Mouse (Mus musculus) midbrain, embryonic 15.5 days (tissue): ENCODE measurements around the gene U2af1. TPM values are rescaled to one million over a fixed set of nuclear protein-coding genes. Genes with fewer than 3 reads are reported as not detected.

Source experiments
- ATAC-seq: fragments of 200-750 bp; cut with Nextera tagmentation; replicated peaks from 2 replicates; pipeline ENCODE4 v1.8.0; 2017; ENCODE audit warnings: moderate TSS enrichment
- H3K27ac ChIP-seq: fragments of 300-500 bp; sonication (generic); 2 replicates; pipeline ENCODE4 v1.5.1; 2015; ENCODE audit warnings: mild to moderate bottlenecking, inconsistent platforms
- H3K27me3 ChIP-seq: fragments of 300-500 bp; sonication (generic); replicated peaks from 2 replicates; pipeline ENCODE4 v1.6.1; 2015; ENCODE audit warnings: inconsistent platforms
- H3K36me3 ChIP-seq: fragments of 300-500 bp; sonication (generic); replicated peaks from 2 replicates; pipeline ENCODE4 v1.6.1; 2015; ENCODE audit warnings: inconsistent platforms
- H3K4me1 ChIP-seq: fragments of 300-500 bp; sonication (generic); 2 replicates; pipeline ENCODE4 v1.6.1; 2015; ENCODE audit warnings: inconsistent platforms
- H3K4me2 ChIP-seq: fragments of 300-500 bp; sonication (generic); 2 replicates; pipeline ENCODE4 v1.6.1; 2015; ENCODE audit warnings: inconsistent platforms, mild to moderate bottlenecking, moderate library complexity
- H3K4me3 ChIP-seq: fragments of 300-500 bp; sonication (generic); 2 replicates; pipeline ENCODE4 v1.5.1; 2015; ENCODE audit warnings: mild to moderate bottlenecking, inconsistent platforms
- H3K9ac ChIP-seq: fragments of 300-500 bp; sonication (generic); 2 replicates; pipeline ENCODE4 v1.6.1; 2015; ENCODE audit warnings: mild to moderate bottlenecking, inconsistent platforms
- H3K9me3 ChIP-seq: fragments of 300-500 bp; sonication (generic); 2 replicates; pipeline ENCODE4 v1.6.1; 2016; ENCODE audit warnings: inconsistent platforms
- WGBS: fragments of 180-500 bp; shearing (Covaris S2); methylation state at CpG from one replicate; pipeline ENCODE4 v1.1.7; 2015; ENCODE audit warnings: mixed read lengths; 5-methylcytosine and 5-hydroxymethylcytosine counted together
- polyA plus RNA-seq: library from polyadenylated mRNA; unstranded; fragments of >200 nt; fragmentation: Nextera tagmentation; extraction: Ambion mirVana; gene quantifications from 2 replicates; pipeline ENCODE4 v1.2.1, GENCODE M21; 2015

Gene U2af1
- polyA plus RNA-seq, 1 experiment from 2014 or later: 217 TPM

DNA sequence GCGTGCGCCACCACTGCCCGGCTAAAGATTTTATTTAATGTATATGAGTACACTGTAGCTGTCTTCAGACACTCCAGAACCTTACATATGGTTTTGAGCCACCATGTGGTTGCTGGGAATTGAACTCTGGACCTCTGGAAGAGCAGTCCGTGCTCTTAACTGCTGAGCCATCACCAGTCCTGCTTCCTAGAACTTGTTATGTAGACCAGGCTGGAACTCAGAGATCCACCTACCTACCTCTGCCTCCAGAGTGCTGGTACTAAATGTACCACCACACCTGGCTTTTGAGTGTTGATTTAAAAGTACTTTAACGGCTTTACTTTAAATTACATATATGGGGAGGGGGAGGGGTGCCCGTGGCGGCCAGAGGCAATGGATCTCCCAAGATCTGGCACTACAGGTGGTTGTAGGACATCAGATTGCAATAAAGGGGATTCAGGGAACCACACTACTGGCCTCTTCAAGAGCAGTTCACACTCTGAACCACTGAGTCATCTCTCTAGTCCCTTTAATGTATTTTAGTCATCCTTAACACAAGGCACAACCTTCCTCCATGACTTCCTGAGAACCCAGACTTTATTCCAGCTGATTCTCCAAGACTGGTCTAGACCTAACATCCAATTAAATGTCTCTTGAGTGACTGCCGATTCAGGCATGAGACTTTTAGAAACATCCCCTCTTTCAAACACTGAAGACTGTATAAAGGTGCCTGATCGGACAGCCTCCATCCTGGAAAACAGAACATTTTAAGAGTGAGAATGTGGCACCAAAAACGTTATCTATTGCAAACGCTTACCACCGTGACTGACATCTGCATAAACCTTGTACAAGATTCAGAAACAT, 1.3 kb downstream of the U2af1 start:
- Histone ChIP-seq H3K4me3 (peak overlapping the region; percentile 59), H3K9ac (peak overlapping the region; percentile 88), H3K4me1 (peaks cover 24% of the 10 kb centered on the region), H3K9me3 (no peaks in the 10 kb centered on the region), H3K4me2 (peak overlapping the region; percentile 71), H3K36me3 (peaks cover 21% of the 10 kb centered on the region), H3K27me3 (no peaks in the 10 kb centered on the region), H3K27ac (no peak overlapping the region)
- no peak for ATAC-seq
- 52% methylated on average over 12 of the region's 12 CpGs for WGBS

DNA sequence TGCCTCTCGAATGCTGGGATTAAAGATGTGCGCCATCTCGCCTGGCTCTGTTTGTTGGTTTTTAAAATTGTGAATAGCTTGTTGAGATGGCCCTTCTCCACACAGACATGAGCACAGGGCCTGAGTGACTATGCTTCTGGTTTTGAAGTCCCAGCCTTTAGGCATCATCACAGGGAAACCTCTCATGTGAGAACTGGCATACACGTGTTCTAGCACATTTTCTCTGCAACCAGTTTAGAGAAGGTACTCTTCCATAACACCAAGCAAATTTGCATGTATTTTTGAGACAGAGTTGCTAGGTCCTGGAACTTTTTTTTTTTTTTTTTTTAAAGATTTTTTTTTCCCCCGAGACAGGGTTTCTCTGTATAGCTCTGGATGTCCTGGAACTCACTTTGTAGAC, 2.0 kb downstream of the U2af1 start:
- Histone ChIP-seq H3K4me1 (peaks cover 24% of the 10 kb centered on the region), H3K27ac (no peak overlapping the region), H3K4me2 (peak overlapping the region; percentile 71; the same call in 1 of the 2 replicates), H3K9ac (no peak overlapping the region), H3K36me3 (peaks cover 28% of the 10 kb centered on the region), H3K4me3 (no peak overlapping the region), H3K9me3 (no peaks in the 10 kb centered on the region), H3K27me3 (no peaks in the 10 kb centered on the region)
- no peak for ATAC-seq
- WGBS: 86% methylated on average over 5 of the region's 5 CpGs

DNA sequence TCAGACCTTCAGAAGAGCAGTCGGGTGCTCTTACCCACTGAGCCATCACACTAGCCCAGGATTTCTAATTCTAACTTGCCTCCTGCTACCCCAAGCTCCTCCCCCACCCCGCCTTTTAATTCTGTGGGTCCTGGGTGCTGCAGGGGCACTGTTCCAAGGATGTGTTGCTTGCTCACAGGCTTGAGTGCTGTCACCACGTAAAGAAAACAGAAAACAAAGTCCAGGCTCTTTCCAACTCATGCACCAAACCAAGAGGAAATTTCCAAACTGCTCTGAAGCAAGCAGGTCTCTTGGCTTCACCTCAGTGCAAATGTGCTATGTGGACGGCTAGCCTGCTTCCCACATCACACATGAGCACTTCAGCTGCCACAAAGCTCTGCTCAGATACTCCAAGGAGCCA, 3.3 kb downstream of the U2af1 start:
- Histone ChIP-seq H3K27ac (no peak overlapping the region), H3K9me3 (no peaks in the 10 kb centered on the region), H3K27me3 (no peaks in the 10 kb centered on the region), H3K36me3 (peaks cover 40% of the 10 kb centered on the region), H3K4me3 (no peak overlapping the region), H3K9ac (no peak overlapping the region), H3K4me1 (peaks cover 24% of the 10 kb centered on the region), H3K4me2 (no peak overlapping the region)
- no peak for ATAC-seq
- WGBS: 87% methylated on average over 4 of the region's 4 CpGs

DNA sequence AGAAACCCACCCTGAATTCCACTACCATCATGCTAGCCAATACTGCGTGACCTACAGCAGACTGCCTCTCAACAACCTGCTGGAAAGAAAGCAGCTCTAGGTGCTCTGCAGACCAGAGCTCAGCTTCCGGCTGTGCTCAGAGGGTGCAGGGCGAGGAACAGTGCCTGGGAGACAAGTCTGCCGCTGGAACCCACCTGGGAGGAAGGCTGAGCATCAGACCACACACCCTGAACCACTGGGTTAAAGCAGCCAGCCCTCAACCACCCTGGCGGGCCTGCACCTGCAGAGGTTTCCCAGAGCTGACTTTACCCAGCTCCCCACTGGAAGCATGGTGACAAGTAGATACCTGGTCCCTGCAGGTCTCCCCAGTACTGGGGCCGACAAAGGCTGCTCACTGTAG, 5.4 kb downstream of the U2af1 start:
- 93% methylated on average over 6 of the region's 6 CpGs for WGBS
- Histone ChIP-seq H3K27ac (no peak overlapping the region), H3K27me3 (no peaks in the 10 kb centered on the region), H3K9me3 (no peaks in the 10 kb centered on the region), H3K36me3 (peaks cover 55% of the 10 kb centered on the region), H3K4me3 (no peak overlapping the region), H3K4me1 (peaks cover 16% of the 10 kb centered on the region), H3K9ac (no peak overlapping the region), H3K4me2 (no peak overlapping the region)
- ATAC-seq: no peak

DNA sequence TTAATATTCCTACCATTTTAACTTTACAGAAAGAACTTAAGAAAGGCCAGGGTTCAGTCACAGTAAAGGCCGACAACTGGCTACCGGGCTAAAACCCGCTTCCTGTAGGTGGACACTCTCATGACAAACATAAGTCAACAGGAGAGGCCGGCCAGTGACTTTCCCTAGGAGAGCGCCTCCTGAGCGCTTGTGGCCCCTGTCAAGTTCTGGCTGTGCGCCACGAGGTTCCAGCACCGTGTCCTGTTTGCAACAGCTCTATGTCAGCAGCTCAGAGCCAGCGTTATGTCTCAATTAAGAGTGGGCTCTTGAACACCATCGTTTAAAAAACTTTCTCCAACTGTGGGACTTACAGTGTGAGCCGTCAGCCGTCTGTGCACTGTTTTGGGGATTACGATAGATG, 6.5 kb downstream of the U2af1 start:
- Histone ChIP-seq H3K36me3 (peaks cover 66% of the 10 kb centered on the region), H3K9me3 (no peaks in the 10 kb centered on the region), H3K4me3 (no peak overlapping the region), H3K9ac (no peak overlapping the region), H3K4me1 (peaks cover 9% of the 10 kb centered on the region), H3K27me3 (no peaks in the 10 kb centered on the region), H3K4me2 (no peak overlapping the region), H3K27ac (no peak overlapping the region)
- no peak for ATAC-seq
- WGBS: 89% methylated on average over 14 of the region's 14 CpGs

DNA sequence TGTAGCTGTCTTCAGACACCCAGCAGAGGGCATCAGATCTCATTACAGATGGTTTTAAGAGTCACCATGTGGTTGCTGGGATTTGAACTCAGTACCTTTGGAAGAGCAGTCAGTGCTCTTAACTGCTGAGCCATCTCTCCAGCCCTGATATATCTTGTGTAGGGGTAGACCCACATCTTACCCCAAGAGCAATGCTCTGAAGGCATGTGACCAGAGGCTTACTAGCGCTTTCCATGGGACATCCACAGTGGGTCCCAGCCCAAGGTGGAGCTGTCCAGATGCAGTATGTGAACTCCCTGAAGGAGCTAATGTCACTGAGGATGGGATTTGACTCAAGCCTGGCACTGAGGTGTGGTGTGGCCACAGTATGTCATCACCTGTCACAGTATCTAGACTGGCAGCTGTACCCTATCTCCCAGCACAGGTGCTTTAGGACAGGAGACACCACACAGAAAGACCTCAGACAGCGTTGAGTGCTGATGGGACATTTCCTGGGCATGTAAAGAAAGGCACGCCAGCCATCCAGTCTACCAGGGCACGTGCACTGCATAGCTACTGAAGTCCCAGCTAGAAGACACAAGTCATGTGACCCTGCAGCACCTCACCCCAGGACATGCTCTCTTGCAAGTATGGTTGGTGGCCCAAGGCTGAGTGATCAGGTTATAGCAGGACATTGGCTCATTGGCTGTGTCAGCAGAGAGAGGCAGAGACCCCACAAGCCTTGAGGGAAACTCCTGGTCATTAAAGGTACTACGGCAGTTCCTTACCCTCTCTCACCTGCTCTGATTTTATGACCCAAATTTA, 12.3 kb downstream of the U2af1 start:
- H3K9me3 ChIP-seq: no peaks in the 10 kb centered on the region
- H3K4me3 ChIP-seq: no peak overlapping the region
- whole genome bisulfite sequencing: 94% methylated on average over 5 of the region's 5 CpGs
- ATAC-seq: no peak
- no peak overlapping the region for H3K27ac ChIP-seq
- H3K4me2 ChIP-seq: no peak overlapping the region
- H3K27me3 ChIP-seq: no peaks in the 10 kb centered on the region
- peaks cover 49% of the 10 kb centered on the region for H3K36me3 ChIP-seq
- H3K9ac ChIP-seq: no peak overlapping the region
- no peaks in the 10 kb centered on the region for H3K4me1 ChIP-seq

DNA sequence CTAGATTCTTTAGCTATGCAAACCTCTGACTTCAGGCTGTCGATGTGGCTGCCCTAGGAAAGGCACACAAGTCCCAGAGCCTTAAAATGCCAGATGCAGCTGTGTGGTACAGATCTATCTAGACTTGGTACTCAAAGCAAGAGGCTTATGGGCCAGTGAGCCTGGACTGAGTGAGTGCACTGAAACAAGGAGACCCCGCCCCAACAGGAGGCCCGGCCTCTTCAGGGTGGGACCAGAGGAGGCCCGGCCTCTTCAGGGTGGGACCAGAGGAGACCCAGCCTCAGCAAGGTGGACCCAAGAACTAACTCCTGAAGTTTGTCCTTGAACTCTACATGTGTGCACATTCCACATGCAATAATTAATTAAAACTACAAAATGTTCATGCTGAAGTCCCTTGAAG, 15.8 kb downstream of the U2af1 start:
- ATAC-seq: no peak
- Histone ChIP-seq H3K9me3 (no peaks in the 10 kb centered on the region), H3K36me3 (peaks cover 21% of the 10 kb centered on the region), H3K4me3 (no peak overlapping the region), H3K4me1 (no peaks in the 10 kb centered on the region), H3K27ac (no peak overlapping the region), H3K4me2 (no peak overlapping the region), H3K9ac (no peak overlapping the region), H3K27me3 (no peaks in the 10 kb centered on the region)
- 77% methylated on average over 4 of the region's 4 CpGs for WGBS

DNA sequence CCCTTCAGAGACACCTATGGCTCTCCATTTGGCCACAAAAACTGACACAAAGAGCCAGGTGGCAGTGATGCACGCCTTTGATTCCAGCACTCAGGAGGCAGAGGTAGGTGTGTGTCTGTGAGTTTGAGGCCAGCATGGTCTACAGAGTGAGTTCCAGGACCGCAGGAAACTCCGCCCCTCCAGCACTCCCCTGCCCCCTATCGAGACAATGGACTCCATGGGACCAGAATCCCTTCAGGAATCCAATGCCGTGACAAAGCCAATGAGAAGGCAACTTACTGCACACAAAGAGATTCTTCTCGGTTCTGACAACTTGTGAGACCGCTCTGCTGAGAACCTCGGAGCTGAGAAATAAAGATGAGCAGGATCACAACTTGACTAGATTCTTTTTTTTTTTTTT, 16.4 kb downstream of the U2af1 start:
- peaks cover 15% of the 10 kb centered on the region for H3K36me3 ChIP-seq
- H3K4me3 ChIP-seq: no peak overlapping the region
- ATAC-seq: no peak
- H3K27ac ChIP-seq: no peak overlapping the region
- H3K9ac ChIP-seq: no peak overlapping the region
- WGBS: 25% methylated on average over 8 of the region's 8 CpGs
- no peaks in the 10 kb centered on the region for H3K9me3 ChIP-seq
- 0 out of 2 replicates have a peak, but pooled peaks cover 6% of the 10 kb centered on the region for H3K27me3 ChIP-seq
- no peak overlapping the region for H3K4me2 ChIP-seq
- peaks cover 3% of the 10 kb centered on the region; the same call in 1 of the 2 replicates for H3K4me1 ChIP-seq

DNA sequence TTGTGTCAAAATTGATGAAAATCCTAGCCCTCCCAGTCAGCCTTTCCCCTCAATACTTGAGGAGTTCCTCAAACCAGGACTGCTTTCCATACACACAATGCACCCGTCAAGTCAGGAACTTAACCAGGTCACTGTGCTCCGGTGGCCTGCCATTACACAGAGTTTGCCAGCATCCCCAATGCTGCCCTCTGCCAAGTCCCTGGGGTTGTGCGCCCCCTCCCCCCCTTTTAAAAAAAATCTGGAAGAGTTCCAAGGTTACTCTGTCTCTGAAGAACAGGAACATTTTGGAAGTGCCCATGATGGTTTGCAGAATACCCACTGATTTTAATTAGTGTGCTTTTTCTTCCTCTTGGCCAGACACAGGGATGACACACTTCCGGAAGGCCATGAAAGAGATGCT, 19.0 kb downstream of the U2af1 start:
- Histone ChIP-seq H3K27me3 (peaks cover 22% of the 10 kb centered on the region; the same call in 1 of the 2 replicates), H3K4me2 (no peak overlapping the region), H3K9ac (no peak overlapping the region), H3K4me3 (no peak overlapping the region), H3K4me1 (peaks cover 15% of the 10 kb centered on the region), H3K36me3 (no peaks in the 10 kb centered on the region), H3K9me3 (no peaks in the 10 kb centered on the region), H3K27ac (no peak overlapping the region)
- WGBS: 59% methylated on average over 4 of the region's 4 CpGs
- no peak for ATAC-seq

DNA sequence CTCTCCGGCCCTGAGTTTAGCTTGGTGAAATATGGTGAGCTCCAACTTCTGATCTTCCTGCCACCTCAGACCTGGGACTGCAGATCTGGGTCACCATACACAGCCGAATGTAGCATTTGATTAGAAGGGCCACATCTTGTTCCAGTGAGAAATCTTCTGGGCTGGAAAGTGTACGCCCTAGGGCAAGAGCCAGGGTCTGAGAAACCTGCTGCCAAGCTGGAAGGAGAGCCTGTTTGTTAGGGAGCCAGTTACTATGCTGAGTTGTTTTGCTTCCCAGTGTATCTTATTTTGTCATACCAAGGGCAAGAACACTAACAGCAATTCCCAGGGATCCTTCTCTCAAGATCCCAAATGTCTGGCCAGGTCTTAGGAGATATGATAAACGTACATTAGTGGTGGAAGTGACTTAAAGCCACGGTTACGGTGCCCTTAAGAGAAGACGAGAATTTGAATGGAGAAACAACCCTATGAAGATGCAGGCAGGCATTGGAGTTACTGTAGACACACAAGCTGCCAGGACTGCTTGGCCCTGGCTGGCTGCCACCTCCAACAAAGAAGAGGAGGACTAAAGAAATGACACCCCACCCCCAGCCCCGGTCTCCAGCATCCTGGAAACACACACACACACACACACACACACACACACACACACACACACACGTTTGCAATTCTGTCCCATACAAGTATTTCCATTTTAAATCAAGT, 20.7 kb downstream of the U2af1 start:
- no peak for ATAC-seq
- no peak overlapping the region for H3K9ac ChIP-seq
- H3K27ac ChIP-seq: peak overlapping the region; percentile 52
- H3K4me1 ChIP-seq: peaks cover 15% of the 10 kb centered on the region
- H3K36me3 ChIP-seq: no peaks in the 10 kb centered on the region
- H3K4me3 ChIP-seq: no peak overlapping the region
- peaks cover 22% of the 10 kb centered on the region; the same call in 1 of the 2 replicates for H3K27me3 ChIP-seq
- H3K4me2 ChIP-seq: no peak overlapping the region
- 60% methylated on average over 9 of the region's 9 CpGs for WGBS
- no peaks in the 10 kb centered on the region for H3K9me3 ChIP-seq

DNA sequence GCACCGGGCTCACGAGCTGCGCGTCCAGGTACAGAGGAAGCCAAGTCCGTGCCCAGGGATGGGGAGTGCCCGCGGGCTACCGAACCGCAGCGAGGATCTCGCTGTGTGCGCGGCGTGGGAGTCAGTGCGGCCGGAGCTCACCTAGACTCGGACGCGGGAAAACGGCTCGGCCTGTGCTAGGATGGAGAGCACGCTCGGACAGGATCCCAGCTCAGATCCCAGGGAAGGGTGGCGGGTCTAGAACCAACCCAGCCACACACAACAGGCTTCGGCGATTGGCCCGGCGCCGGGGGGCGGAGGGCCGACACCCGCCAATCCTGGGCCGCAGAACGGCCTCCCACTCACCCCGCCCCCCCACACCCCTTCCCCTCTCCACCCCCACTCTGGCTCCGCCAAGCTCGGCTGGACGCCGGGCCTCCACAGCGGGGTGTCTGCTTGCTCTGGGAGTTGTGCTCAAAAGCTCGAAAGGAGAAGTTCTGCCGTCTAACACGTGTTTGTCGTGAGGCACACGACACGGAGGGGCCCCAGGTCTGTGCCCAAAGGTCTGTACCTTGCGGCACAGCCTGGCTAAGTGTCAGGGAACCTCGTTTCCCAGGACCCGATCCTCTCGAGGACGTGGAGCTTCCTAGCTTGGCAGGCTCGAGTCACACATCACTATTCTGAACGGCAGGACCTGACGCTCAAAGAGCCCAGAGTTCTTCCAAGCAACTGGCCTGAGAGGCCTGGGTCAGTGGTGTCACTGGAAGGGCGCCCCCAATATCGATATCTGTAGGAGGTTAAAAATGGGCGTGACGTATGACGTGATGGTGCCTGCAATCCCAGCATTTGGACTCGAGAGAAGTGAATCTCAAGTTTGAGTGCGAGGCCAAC, 21.5 kb downstream of the U2af1 start, which contains the start of gene Cbs:
Gene Cbs (minus strand): TSS at position 297 of the 870 bp plus-strand sequence.
- ATAC-seq: peak; percentile 91
- WGBS: 3% methylated on average over 61 of the region's 61 CpGs
- H3K9ac ChIP-seq: peak within 1 kb of the TSS; percentile 33
- H3K4me3 ChIP-seq: peak within 1 kb of the TSS; percentile 49
- H3K4me2 ChIP-seq: peak within 1 kb of the TSS; percentile 97
- peaks cover 15% of the 10 kb centered on the region for H3K4me1 ChIP-seq
- H3K27ac ChIP-seq: peak within 1 kb of the TSS; percentile 52
- H3K36me3 ChIP-seq: no peaks in the 10 kb centered on the region
- H3K9me3 ChIP-seq: no peaks in the 10 kb centered on the region
- H3K27me3 ChIP-seq: peaks cover 22% of the 10 kb centered on the region; the same call in 1 of the 2 replicates
